ENCODE assay signal across 11 mouse cellular contexts in genomic region chr10:62068532-62068931, GRCm38 (mm10).
DNase-seq lines count a peak whose midpoint lies in the region; ATAC-seq lines count a peak whose summit lies in the region.
"Had no signal": no experiment of that assay in that cellular context is flagged by ENCODE, and none has a peak within 500 bp of the region (broad histone marks: within the 10 kb centered on the region; RNA-seq: fewer than 3 reads in every experiment).

No protein-coding gene starts in this region.

- DNase-seq in layer of hippocampus, postnatal 14 days (ENCODE audit: low spot score in 2 of 2) = peak; percentile 17 to 55
- DNase-seq in layer of hippocampus, adult 11-12 months (ENCODE audit: low spot score) = no peak
- DNase-seq in cerebellum, adult 18-20 months = peak; percentile 86 to 90
- DNase-seq in gastrocnemius, postnatal 25 days = peak; percentile 50
- no peak for DNase-seq in right cerebral cortex, postnatal 25 days
- DNase-seq in adrenal gland, postnatal 14 days = no peak
- DNase-seq: forebrain, postnatal 0 days; heart, adult 11 months; lung, embryonic 14.5 days had no signal

- ATAC-seq in cerebellum, adult (ENCODE audit: insufficient number of reproducible peaks, low FRiP score, low TSS enrichment) = peak; percentile 93
- ATAC-seq: CD4-positive, CD25-positive, alpha-beta regulatory T cell, adult 4 months; forebrain, postnatal 0 days had no signal

Comparison
In these comparisons a context has a peak if more than half of its experiments do, and no peak if none do; other contexts are left out.
1. DNase-seq: peak in layer of hippocampus, postnatal 14 days (2 of 2), cerebellum, adult 18-20 months (2 of 2) and gastrocnemius, postnatal 25 days (single experiment); none in layer of hippocampus, adult 11-12 months (single experiment), right cerebral cortex, postnatal 25 days (single experiment) and adrenal gland, postnatal 14 days (single experiment).